ENCODE assay signal across 9 mouse cellular contexts in genomic region chr6:122786275-122786674, GRCm38 (mm10). TPM values are rescaled to one million over a fixed set of nuclear protein-coding genes. Genes with fewer than 3 reads are reported as not detected.
DNase-seq lines count a peak whose midpoint lies in the region; ATAC-seq and TF ChIP-seq lines count a peak whose summit lies in the region.
"Had no signal": no experiment of that assay in that cellular context is flagged by ENCODE, and none has a peak within 500 bp of the region (broad histone marks: within the 10 kb centered on the region; RNA-seq: fewer than 3 reads in every experiment).

No protein-coding gene starts in this region.

- ATAC-seq in heart, postnatal 0 days (ENCODE audit: insufficient read depth, low read depth), result no peak

- DNase-seq in gastrocnemius, adult 2 months, result peak; percentile 45
- no peak for DNase-seq in gastrocnemius, postnatal 4 days (ENCODE audit: low spot score in 2 of 2)
- DNase-seq in MEL-GATA-1-ER (ENCODE audit: extremely low read depth, low read depth), result peak; percentile 25
- DNase-seq in cerebellum, postnatal 14 days, result peak; percentile 87 to 90
- DNase-seq in heart, postnatal 0 days (ENCODE audit: low spot score), result peak; percentile 67
- DNase-seq in layer of hippocampus, postnatal 10 days (ENCODE audit: low spot score in 2 of 2), result peak; percentile 75 to 79
- DNase-seq in lung, postnatal 36 days, result peak; percentile 77
- DNase-seq in right cerebral cortex, postnatal 10 days (ENCODE audit: low spot score in 2 of 2), result peak; percentile 90 to 91

- H3K36me3 ChIP-seq in heart, postnatal 0 days (replicated peaks; ENCODE audit: control insufficient read depth, insufficient read depth, low read length), result no peaks in the 10 kb centered on the region
- H3K36me3 ChIP-seq: limb, embryonic 15.5 days had no signal

- no peak overlapping the region for H3K27ac ChIP-seq in gastrocnemius, adult 2 months
- no peak overlapping the region for H3K27ac ChIP-seq in heart, postnatal 0 days (ENCODE audit: low read depth)
- H3K27ac ChIP-seq: limb, embryonic 15.5 days had no signal

- no peaks in the 10 kb centered on the region for H3K9me3 ChIP-seq in heart, postnatal 0 days (replicated peaks; ENCODE audit: control insufficient read depth, low read length)
- H3K9me3 ChIP-seq: limb, embryonic 15.5 days had no signal

- H3K4me2 ChIP-seq in heart, postnatal 0 days (ENCODE audit: low read depth, low read length), result no peak overlapping the region
- H3K4me2 ChIP-seq: limb, embryonic 15.5 days had no signal

- H3K27me3 ChIP-seq in heart, postnatal 0 days (ENCODE audit: control insufficient read depth, insufficient read depth, low read length), result no peaks in the 10 kb centered on the region
- H3K27me3 ChIP-seq: limb, embryonic 15.5 days had no signal

- no peak for TF ChIP-seq EP300 in heart, postnatal 0 days (IDR thresholded peaks at IDR 0.05; ENCODE audit: low read depth)

- intact Hi-C loops in gastrocnemius, adult 2 months (cut with DNase I), result loop anchor here (2.0 to 10.0 kb wide), 2 partner anchors 45 to 121 kb away; no protein-coding TSS in a partner anchor

- H3K4me1 ChIP-seq in heart, postnatal 0 days (ENCODE audit: control insufficient read depth, insufficient read depth), result no peaks in the 10 kb centered on the region
- H3K4me1 ChIP-seq: limb, embryonic 15.5 days had no signal

- peak; percentile 62 for TF ChIP-seq CTCF in gastrocnemius, adult 2 months (IDR thresholded peaks at IDR 0.05)
- peak; percentile 72 for TF ChIP-seq CTCF in heart, postnatal 0 days (IDR thresholded peaks at IDR 0.05; ENCODE audit: low read depth)

- no peak overlapping the region for H3K9ac ChIP-seq in heart, postnatal 0 days (replicated peaks; ENCODE audit: low read depth, low read length)
- H3K9ac ChIP-seq: limb, embryonic 15.5 days had no signal

- WGBS in heart, postnatal 0 days, result 30% methylated on average over 5 of the region's 5 CpGs

- no peak overlapping the region for H3K4me3 ChIP-seq in gastrocnemius, adult 2 months
- no peak overlapping the region for H3K4me3 ChIP-seq in heart, postnatal 0 days (ENCODE audit: low read depth, low read length)
- H3K4me3 ChIP-seq: limb, embryonic 15.5 days had no signal

RNA-seq across cellular contexts. Expression of gene Slc2a3, which starts 15.2 kb away (rescaled TPM):
- 1 to 10 TPM; 1.7 to 7.6 TPM for total RNA-seq in gastrocnemius, adult 2 months (2021)
- 1 to 10 TPM; 2.7 to 4.8 TPM for total RNA-seq in gastrocnemius, postnatal 4 days (2021)
- total RNA-seq in heart, postnatal 0 days (2014; rRNA removed; ENCODE audit: low replicate concordance), result 21.4 and 21.6 TPM in 2 replicates
- polyA plus RNA-seq in heart, postnatal 0 days (2015; fragmentation: Nextera tagmentation; extraction: Ambion mirVana), result 1.7 and 1.8 TPM in 2 replicates
- total RNA-seq in layer of hippocampus, postnatal 10 days (2021), result 100 to 1,000 TPM in 1 of 2 experiments, 10 to 100 TPM in 1; 99.1 to 117 TPM

RNA-seq across cellular contexts. Expression of gene Foxj2, which starts 33.4 kb away (rescaled TPM):
- total RNA-seq in gastrocnemius, adult 2 months (2021), result 10 to 100 TPM; 26.4 to 29.1 TPM
- 10 to 100 TPM; 22.4 to 25.4 TPM for total RNA-seq in gastrocnemius, postnatal 4 days (2021)
- total RNA-seq in heart, postnatal 0 days (2014; rRNA removed; ENCODE audit: low replicate concordance), result 17.8 TPM in 2 replicates
- 4.4 and 4.5 TPM in 2 replicates for polyA plus RNA-seq in heart, postnatal 0 days (2015; fragmentation: Nextera tagmentation; extraction: Ambion mirVana)
- total RNA-seq in layer of hippocampus, postnatal 10 days (2021), result 10 to 100 TPM; 24.3 to 27.8 TPM

Comparison
In these comparisons a context has a peak if more than half of its experiments do, and no peak if none do; other contexts are left out.
1. DNase-seq: peak in gastrocnemius, adult 2 months (single experiment), MEL-GATA-1-ER (single experiment), cerebellum, postnatal 14 days (2 of 2), heart, postnatal 0 days (single experiment), layer of hippocampus, postnatal 10 days (2 of 2), lung, postnatal 36 days (single experiment) and right cerebral cortex, postnatal 10 days (2 of 2); none in gastrocnemius, postnatal 4 days (0 of 2).